Mouse (Mus musculus): ENCODE results near the gene Usp2. TPM values are rescaled to one million over a fixed set of nuclear protein-coding genes. Genes with fewer than 3 reads are reported as not detected.
A peak's percentile ranks its signal among the peaks of the same experiment; 100 is the strongest.

The Usp2 gene
- total and polyA plus RNA-seq, 2 experiments from 2014 or later = 14.2 to 19.6 TPM

GRCm38 (mm10) chr9:44116182-44116581, 49.4 kb downstream of the Usp2 start:
- Histone ChIP-seq H3K27me3 (ENCODE audit: insufficient read depth, low read length) (no peaks in the 10 kb centered on the region), H3K4me2 (ENCODE audit: low read depth, low read length) (no peak overlapping the region), H3K36me3 (ENCODE audit: insufficient read depth, low read length) (no peaks in the 10 kb centered on the region), H3K4me1 (ENCODE audit: insufficient read depth, low read length) (no peaks in the 10 kb centered on the region), H3K9ac (replicated peaks; ENCODE audit: low read length) (no peak overlapping the region), H3K4me3 (ENCODE audit: low read length) (no peak overlapping the region), H3K27ac (no peak overlapping the region), H3K9me3 (ENCODE audit: low read length) (no peaks in the 10 kb centered on the region)
- ATAC-seq = no peak
- WGBS = 87% methylated on average over 4 of the region's 4 CpGs
- TF ChIP-seq CTCF (IDR thresholded peaks at IDR 0.05; ENCODE audit: low read depth) = peak; percentile 29; the same call in 1 of the 2 replicates
- no peak for DNase-seq (ENCODE audit: low spot score)

GRCm38 (mm10) chr9:44119011-44119410, 52.2 kb downstream of the Usp2 start:
- DNase-seq (ENCODE audit: low spot score) = peak; percentile 36
- no peaks in the 10 kb centered on the region for H3K36me3 ChIP-seq (ENCODE audit: insufficient read depth, low read length)
- no peak overlapping the region for H3K9ac ChIP-seq (replicated peaks; ENCODE audit: low read length)
- no peak overlapping the region for H3K4me3 ChIP-seq (ENCODE audit: low read length)
- no peak overlapping the region for H3K4me2 ChIP-seq (ENCODE audit: low read depth, low read length)
- H3K27me3 ChIP-seq (ENCODE audit: insufficient read depth, low read length) = no peaks in the 10 kb centered on the region
- no peak overlapping the region for H3K27ac ChIP-seq
- peak; percentile 59 for TF ChIP-seq CTCF (IDR thresholded peaks at IDR 0.05; ENCODE audit: low read depth)
- no peaks in the 10 kb centered on the region for H3K4me1 ChIP-seq (ENCODE audit: insufficient read depth, low read length)
- ATAC-seq = no peak
- H3K9me3 ChIP-seq (ENCODE audit: low read length) = no peaks in the 10 kb centered on the region
- WGBS = 52% methylated on average over 5 of the region's 5 CpGs

- no peaks in the 10 kb centered on the region for H3K36me3 ChIP-seq (ENCODE audit: insufficient read depth, low read length)
- H3K27ac ChIP-seq = no peak overlapping the region
- no peak for TF ChIP-seq CTCF (IDR thresholded peaks at IDR 0.05; ENCODE audit: low read depth)
- no peaks in the 10 kb centered on the region for H3K27me3 ChIP-seq (ENCODE audit: insufficient read depth, low read length)
- DNase-seq (ENCODE audit: low spot score) = no peak
- 78% methylated on average over 8 of the region's 8 CpGs for WGBS
- ATAC-seq = no peak
- H3K9me3 ChIP-seq (ENCODE audit: low read length) = no peaks in the 10 kb centered on the region
- no peak overlapping the region for H3K9ac ChIP-seq (replicated peaks; ENCODE audit: low read length)
- no peak overlapping the region for H3K4me2 ChIP-seq (ENCODE audit: low read depth, low read length)
- H3K4me3 ChIP-seq (ENCODE audit: low read length) = no peak overlapping the region
- no peaks in the 10 kb centered on the region for H3K4me1 ChIP-seq (ENCODE audit: insufficient read depth, low read length)
Observed at GRCm38 (mm10) chr9:44119948-44120465, 53.2 kb downstream of the Usp2 start.

- H3K9me3 ChIP-seq (ENCODE audit: low read length) = no peaks in the 10 kb centered on the region
- H3K27me3 ChIP-seq (ENCODE audit: insufficient read depth, low read length) = no peaks in the 10 kb centered on the region
- ATAC-seq (no peak), DNase-seq (ENCODE audit: low spot score) (no peak)
- H3K4me1 ChIP-seq (ENCODE audit: insufficient read depth, low read length) = peaks cover 4% of the 10 kb centered on the region
- H3K4me2 ChIP-seq (ENCODE audit: low read depth, low read length) = no peak overlapping the region
- no peak overlapping the region for H3K27ac ChIP-seq
- 68% methylated on average over 6 of the region's 6 CpGs for WGBS
- TF ChIP-seq CTCF (IDR thresholded peaks at IDR 0.05; ENCODE audit: low read depth) = peak; percentile 65
- no peak overlapping the region for H3K9ac ChIP-seq (replicated peaks; ENCODE audit: low read length)
- H3K4me3 ChIP-seq (ENCODE audit: low read length) = no peak overlapping the region
- H3K36me3 ChIP-seq (ENCODE audit: insufficient read depth, low read length) = no peaks in the 10 kb centered on the region
Observed at GRCm38 (mm10) chr9:44124317-44124716, 57.5 kb downstream of the Usp2 start.

GRCm38 (mm10) chr9:44125026-44125425, 58.2 kb downstream of the Usp2 start:
- Histone ChIP-seq H3K4me3 (ENCODE audit: low read length) (no peak overlapping the region), H3K27me3 (ENCODE audit: insufficient read depth, low read length) (no peaks in the 10 kb centered on the region), H3K9me3 (ENCODE audit: low read length) (no peaks in the 10 kb centered on the region), H3K4me1 (ENCODE audit: insufficient read depth, low read length) (peaks cover 4% of the 10 kb centered on the region), H3K9ac (replicated peaks; ENCODE audit: low read length) (no peak overlapping the region), H3K36me3 (ENCODE audit: insufficient read depth, low read length) (no peaks in the 10 kb centered on the region), H3K27ac (no peak overlapping the region), H3K4me2 (ENCODE audit: low read depth, low read length) (no peak overlapping the region)
- no peak for TF ChIP-seq CTCF (IDR thresholded peaks at IDR 0.05; ENCODE audit: low read depth)
- DNase-seq (ENCODE audit: low spot score) (no peak), ATAC-seq (no peak)
- WGBS = 30% methylated on average over 5 of the region's 5 CpGs

GRCm38 (mm10) chr9:44125546-44126428, 59.0 kb downstream of the Usp2 start:
- Histone ChIP-seq H3K36me3 (ENCODE audit: insufficient read depth, low read length) (no peaks in the 10 kb centered on the region), H3K4me2 (ENCODE audit: low read depth, low read length) (peak overlapping the region; percentile 27; the same call in 1 of the 2 replicates), H3K4me1 (ENCODE audit: insufficient read depth, low read length) (peaks cover 4% of the 10 kb centered on the region), H3K9me3 (ENCODE audit: low read length) (no peaks in the 10 kb centered on the region), H3K27me3 (ENCODE audit: insufficient read depth, low read length) (no peaks in the 10 kb centered on the region), H3K4me3 (ENCODE audit: low read length) (no peak overlapping the region), H3K27ac (0 out of 2 replicates have a peak overlapping the region, but pooled peaks have one; percentile 11), H3K9ac (replicated peaks; ENCODE audit: low read length) (no peak overlapping the region)
- TF ChIP-seq CTCF (IDR thresholded peaks at IDR 0.05; ENCODE audit: low read depth) = peak; percentile 89
- 22% methylated on average over 18 of the region's 18 CpGs for whole genome bisulfite sequencing
- peak; percentile 94 for DNase-seq (ENCODE audit: low spot score)
- peak; percentile 71 for ATAC-seq

GRCm38 (mm10) chr9:44126746-44127145, 59.9 kb downstream of the Usp2 start:
- no peak overlapping the region for H3K4me3 ChIP-seq (ENCODE audit: low read length)
- ATAC-seq (no peak), DNase-seq (ENCODE audit: low spot score) (no peak)
- WGBS = 86% methylated on average over 3 of the region's 3 CpGs
- no peak overlapping the region for H3K9ac ChIP-seq (replicated peaks; ENCODE audit: low read length)
- H3K9me3 ChIP-seq (ENCODE audit: low read length) = no peaks in the 10 kb centered on the region
- H3K4me2 ChIP-seq (ENCODE audit: low read depth, low read length) = no peak overlapping the region
- peaks cover 4% of the 10 kb centered on the region for H3K4me1 ChIP-seq (ENCODE audit: insufficient read depth, low read length)
- H3K27me3 ChIP-seq (ENCODE audit: insufficient read depth, low read length) = no peaks in the 10 kb centered on the region
- no peak for TF ChIP-seq CTCF (IDR thresholded peaks at IDR 0.05; ENCODE audit: low read depth)
- H3K36me3 ChIP-seq (ENCODE audit: insufficient read depth, low read length) = no peaks in the 10 kb centered on the region
- no peak overlapping the region for H3K27ac ChIP-seq
